Mouse (Mus musculus): Measurements from ENCODE around the gene Bckdha. TPM values are rescaled to one million over a fixed set of nuclear protein-coding genes. Genes with fewer than 3 reads are reported as not detected.

Bckdha gene
- total RNA-seq, 1 experiment from 2014 or later: 255 TPM

DNA sequence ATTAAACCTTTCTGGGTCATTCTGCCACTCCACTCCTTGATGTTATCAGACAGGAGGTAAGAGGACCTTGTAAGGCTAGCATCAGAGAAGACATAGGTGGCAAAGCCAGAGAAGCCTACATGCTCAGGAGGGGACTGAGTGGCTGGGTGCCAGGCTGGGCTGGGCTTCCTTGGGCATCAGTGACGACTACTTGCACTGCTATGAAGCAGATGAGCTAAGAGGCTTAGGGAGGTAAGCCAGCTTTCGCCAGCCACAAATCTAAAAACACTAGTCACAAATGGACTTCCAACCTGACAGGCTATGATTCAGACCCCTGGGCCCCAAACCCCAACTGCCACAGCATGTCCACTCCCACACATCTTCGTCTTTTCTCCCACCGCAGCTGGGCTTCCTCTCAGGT is 14.2 kb downstream of the Bckdha start:
- no peak for DNase-seq

DNA sequence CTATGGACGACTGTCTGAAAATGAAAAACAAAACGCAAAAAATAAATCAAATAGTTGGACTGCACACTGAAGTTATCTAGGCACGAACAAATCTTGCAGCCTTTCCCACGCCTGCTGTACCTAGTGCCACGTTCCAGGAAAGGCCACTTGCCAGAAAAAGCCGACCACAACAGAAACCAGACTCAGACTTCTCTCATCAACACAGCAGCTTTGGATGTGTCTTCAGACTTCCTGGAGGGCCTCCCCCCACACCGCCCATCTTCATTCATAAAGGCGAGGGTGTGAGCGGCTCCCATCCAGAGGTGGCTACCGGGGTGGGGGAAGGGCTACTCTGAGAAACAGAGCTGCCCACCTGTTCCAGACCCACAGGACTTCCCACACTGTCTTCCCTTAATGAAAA is 14.6 kb downstream of the Bckdha start:
- no peak for DNase-seq

DNA sequence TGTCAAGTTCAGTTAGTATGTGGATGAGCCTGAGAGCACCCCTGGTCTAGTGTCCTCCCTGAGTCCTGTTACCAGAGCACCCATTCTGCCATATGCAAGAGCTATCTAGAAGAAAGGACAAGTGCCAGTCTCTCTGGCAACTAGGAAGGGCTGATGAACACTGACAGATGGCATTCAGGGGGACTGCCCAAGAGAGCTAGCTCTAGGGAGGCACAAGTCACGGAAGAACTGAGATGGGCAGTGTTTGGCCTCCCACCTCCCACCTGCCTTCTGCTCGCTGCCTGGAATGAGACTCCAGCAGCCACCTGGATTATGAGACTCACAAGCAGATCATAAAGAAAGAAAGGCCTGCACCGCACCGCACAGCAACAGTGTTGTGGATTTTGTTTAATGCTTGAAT is 19.0 kb downstream of the Bckdha start:
- no peak for DNase-seq

DNA sequence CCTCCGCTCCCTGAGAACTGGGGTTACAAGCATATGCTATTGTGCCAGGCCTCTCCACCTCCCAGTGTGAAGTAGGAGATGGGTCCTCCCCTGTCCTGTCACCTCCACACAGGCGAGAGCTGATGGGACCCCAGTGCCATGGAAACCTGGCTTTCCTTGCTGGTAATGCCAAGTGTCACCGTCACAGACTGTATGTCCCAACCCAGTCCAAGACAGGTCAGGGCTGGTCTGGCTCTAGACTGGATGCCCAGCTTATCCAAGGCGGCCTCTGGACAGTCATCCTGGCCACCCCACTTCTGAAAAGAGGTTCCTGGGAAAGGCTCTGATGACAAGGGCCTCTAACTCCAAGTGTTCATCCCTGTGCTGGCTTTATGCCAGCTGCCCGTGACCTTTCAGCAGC is 21.7 kb downstream of the Bckdha start:
- no peak for DNase-seq

DNA sequence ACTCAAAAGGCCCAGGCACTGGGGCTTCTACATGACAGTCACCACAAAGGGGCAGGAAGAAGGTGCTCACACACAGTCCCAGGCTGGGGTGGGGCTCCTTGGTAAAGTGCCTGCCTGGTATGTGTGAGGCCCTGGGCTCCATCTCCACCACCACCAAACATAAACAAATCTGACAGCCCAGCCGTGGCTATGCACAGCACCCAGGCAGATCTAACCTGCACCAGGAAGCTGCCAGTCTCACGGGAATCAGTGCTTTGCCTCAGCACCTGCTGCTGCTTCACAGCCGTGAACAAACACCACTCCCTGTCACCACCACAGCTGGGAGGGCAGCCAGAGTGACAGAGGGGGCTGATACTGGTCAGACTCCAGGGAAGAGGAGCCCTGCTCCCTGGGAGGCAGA is 22.4 kb downstream of the Bckdha start:
- peak; percentile 29 for DNase-seq

DNA sequence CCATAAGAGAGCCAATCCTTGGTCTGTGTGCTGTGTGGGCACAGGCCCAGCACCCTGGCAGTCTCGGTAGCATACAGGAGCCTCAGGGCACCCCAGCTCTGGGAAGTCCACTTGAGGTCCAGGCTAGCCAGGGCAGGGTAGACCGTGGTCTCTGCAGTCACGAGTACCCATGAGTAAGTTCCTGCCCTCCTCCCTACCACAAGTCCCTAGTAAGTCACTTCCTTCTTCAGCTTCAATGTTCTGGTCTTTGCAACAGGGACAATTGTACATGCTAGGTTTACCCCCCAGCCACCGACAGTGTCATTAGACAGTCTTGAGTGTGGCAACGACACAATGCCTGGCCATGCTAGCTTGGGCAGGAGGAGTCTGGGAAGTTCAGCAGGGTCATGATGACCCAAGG is 26.1 kb downstream of the Bckdha start:
- DNase-seq: no peak

DNA sequence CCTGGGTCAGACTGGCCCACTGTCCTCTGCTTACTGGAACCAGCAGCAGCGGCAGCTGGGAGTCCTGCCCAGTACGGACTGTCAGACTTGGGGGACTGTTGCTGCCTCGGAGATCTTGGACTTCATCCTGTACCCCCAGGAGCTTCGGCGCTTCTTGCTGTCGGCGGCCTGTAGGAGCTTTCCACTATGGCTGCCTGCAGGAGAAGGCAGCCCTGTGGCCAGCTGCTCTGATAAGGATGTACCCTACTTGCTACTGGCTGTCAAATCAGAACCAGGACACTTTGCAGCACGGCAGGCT is 30.5 kb downstream of the Bckdha start:
- no peak for DNase-seq

DNA sequence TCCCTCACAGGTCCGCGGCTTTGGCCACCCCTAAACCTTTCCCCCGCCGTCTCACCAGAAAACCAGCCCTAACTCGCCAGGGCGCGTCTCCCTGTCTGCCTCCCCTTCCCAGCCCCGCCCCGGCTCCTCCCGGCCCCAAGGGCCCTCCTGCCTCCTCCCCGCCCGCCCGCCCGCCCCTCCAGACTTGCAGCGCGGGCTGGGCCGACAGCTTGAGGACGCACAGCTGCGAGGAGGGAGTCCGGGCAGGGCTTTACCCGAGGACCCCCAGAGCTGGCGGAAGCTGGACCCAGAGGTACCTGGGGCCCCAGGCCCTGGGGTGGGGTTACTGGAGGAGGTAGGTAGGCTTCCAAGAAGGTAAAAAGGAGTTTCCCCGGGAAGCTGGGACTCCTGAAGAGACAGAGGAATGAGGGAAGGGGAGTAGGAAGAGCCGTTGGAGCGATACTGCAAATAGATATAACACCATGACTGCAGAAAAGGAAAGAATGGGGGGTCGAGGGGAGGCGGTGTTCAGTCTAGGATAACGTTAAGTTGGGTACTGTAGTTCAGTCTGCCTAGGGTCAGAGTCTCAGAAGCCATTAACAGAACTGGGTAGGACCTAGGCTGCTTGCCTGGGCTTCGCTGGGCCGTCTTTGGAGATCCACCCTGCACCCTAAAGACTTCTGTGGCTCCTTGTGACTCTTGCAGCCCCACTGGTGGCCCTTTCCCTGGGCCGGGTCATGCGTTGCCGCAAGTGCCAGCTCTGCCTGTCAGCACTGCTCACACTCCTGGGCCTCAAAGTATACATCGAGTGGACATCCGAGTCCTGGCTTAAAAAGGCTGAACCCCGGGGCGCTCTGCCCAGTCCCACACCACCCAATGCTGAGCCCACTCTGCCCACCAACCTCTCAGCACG is 31.1 kb downstream of the Bckdha start:
- peak; percentile 87 for DNase-seq

DNA sequence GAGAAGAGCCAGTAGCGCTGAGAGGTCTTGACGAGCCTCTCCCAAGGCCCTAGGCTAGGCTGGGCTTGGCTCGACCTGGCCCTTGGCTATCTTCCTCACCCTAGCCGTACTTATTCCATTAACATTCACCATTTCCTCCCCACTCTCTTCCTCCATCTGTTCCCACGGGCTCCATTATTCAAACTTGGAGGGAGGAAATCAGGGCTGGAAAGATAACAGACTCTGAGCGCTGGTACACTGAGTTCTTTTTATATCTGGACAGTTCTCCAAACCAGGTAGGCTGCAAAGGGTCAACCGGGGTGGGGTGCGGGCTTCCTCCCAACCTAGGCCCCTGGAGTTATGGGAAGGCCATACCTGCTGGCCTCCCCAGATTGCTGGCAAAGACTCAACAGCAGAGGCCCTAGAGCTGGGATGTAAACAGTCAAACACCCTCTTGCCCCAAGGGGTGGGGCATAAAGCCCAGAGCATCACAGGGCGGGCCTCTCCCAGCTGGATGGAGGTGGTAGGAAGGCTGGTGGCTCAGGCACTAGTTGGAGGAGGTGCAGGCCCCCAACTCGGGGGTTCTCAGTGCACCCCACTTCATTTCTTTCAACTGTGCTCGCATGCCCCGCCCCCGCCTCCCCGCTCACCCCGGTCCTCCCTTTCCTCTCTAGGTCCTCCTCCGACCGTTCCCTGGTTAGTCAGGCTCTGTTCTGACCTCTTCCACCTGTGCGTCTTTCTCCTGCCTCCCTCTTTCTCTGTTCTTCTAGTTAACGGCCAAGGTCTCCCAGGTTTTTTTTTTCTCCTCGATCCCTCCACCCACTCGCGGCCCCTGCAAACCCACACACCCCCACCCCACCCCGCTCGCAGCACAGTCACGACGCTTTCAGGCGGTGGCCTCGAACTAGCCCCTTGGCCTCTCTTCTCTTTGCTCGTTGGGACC is 32.0 kb downstream of the Bckdha start, which contains the start of gene B3gnt8:
TSS of gene B3gnt8 (plus strand) at position 146 of the 922 bp plus-strand sequence.
- DNase-seq: peak; percentile 63

DNA sequence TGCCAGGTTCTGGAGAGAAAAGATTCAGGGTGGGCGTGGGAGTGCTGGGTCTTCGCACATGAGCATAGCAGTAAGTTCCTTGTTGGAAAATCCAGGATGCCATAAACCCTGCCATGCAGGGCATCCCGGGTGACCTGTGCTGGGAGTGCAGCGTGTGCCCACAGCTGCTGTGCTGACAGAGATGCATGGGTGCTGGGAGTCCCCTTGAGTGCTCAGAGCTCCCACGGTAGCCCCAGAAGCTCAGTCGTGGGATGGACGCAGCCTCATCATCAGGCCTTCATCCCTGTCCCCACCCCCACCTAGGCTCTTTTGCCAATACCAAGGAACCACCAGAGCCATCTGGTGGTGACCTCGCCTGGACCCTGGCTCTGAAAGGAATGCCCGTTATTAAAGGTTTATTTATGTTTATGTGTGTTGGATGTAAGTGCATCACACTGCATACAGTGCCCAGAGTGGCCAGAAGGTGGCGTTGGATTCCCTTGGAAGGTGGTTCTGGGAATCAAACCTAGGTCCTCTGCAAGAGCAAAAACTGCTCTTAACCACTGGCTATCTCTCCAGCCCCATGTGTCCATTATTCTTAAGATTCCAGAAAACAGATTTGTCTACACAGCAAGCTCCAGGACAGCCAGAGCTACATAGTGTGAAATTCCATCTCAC is 33.1 kb downstream of the Bckdha start:
- DNase-seq: peak; percentile 54

DNA sequence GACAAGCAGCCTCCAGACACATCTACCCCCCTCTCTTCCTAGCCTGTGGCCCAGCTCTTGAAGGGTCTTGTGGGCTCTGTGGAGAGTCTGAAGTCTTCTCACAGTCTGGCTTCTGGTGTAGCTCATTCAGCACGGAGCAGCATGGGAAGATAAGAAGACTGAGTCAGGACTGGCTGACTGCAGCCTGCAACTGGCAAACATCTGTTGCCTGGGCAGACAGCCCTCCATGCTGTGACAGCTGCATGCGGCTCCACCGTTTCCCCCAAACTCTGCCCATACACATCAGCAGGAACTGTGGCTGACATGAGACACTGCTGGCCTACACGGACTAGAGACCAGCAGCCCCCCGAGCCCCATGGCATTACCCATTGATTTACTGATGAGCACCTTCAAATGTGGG is 33.9 kb downstream of the Bckdha start:
- no peak for DNase-seq

DNA sequence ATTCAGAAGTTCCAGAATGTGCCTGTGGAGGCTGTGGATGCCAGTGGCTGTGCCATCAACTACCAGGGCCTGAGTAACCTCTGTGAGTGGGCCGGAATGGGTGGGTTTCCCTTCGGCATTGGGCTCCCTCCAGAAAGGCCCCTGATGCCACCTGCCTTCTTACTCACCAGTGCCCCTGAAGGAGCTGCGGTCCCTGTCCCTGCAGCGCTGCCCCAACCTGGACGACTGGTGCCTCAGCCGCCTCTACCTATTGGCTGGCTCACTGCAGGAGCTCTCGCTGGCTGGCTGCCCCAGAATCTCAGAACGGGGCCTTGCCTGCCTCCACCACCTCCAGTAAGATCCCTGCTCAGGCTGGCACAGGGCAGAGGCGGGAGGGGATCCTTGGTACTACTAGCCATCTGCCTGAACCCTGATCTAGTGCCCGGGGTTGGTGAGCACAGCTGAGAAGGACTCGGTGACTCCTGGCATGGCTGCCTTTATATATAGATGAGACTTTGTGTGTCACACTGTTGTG is 34.9 kb downstream of the Bckdha start:
- no peak for DNase-seq

DNA sequence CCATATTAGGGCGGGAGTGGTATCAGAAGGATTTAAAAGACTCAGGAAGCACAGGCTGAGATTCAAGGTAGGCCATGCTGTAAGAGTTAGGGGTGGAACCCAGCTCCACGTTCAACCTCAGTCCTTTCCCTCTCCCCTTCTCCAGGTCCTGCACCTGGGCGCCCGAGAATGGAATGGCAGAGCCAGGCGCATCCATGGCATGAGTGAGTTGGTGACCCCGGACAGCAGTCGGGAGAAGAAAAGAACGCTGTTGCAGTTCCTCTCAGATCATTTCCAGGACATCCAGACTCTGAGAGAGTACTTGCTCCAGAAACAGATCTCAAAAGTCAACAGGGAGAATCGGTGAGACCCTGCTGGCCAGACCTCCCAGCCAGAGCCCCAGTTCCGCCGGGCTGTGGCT is 38.0 kb downstream of the Bckdha start:
- DNase-seq: no peak

DNA sequence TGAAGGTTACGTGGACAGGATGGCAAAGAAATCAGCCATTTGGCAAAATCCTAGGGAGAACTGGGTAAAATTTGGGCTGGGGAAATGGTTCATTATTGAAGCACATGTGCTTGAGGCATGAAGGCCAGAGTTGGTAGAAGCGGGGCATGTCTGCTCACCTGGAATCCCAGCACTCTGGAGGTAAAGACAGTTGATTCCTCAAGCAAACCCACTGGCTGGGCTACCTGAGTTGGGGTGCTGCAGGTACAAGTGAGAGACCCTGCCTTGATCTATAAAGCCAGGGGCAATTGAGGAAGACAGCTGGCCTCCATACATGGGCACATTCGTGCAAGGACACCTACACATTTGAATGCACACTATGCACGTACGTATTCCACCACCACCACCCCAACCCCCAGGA is 38.7 kb downstream of the Bckdha start:
- no peak for DNase-seq

DNA sequence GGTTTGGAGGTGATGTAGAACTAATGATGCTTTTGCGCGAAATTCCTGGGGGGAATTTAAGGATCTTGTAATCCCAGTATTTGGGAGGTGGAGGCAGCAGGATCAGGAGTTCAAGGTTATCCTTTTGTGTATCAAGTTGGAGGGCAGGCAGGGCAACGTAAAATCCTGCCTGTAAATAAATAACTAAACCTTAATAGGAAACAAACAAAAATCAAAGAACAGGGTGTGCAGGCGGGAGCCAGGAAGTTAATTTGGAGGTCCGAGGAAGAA is 39.1 kb downstream of the Bckdha start:
- no peak for DNase-seq

DNA sequence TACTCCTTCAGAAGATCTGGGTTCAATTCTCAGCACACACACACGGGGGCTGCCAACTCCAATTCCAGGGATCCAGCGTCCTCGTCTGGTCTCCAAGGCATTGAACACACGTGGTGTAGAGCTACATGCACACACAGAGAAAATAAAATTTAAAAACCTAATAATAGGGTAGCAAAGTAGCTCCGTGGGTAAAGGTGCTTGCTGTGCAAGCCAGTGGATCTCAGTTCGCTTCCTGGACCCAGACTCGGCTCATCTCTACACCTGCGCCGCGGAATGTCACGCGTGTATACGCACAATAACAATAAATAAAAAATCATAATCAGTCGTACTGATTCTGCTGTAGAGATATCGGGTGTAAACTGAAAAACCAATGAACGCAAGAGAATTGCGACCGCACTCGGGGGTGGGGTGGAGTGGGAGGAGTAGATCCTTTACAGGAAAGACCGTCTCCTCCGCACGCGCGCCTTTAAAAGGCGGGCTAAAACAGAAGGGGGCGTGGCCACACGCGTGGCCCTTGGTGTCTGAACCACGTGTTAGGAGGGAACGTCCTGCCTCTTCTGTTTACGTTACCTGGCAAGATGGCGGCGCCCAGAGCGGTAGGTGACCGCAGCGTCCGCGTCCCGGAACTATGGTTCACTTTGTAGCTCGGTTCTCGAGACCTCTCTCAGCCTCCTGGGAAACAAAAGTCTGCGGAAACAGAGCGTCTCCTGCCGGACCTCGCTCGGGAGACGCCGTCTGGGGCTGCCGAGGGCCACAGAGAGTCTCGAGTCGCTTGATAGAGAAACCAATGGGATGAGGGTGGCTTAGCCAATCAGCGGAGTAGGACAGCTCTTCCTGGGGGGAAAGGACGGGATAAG is 39.7 kb downstream of the Bckdha start, which contains the start of gene Dmac2:
TSS of gene Dmac2 (plus strand) at position 550 of the 857 bp plus-strand sequence.
- peak; percentile 96 for DNase-seq

DNA sequence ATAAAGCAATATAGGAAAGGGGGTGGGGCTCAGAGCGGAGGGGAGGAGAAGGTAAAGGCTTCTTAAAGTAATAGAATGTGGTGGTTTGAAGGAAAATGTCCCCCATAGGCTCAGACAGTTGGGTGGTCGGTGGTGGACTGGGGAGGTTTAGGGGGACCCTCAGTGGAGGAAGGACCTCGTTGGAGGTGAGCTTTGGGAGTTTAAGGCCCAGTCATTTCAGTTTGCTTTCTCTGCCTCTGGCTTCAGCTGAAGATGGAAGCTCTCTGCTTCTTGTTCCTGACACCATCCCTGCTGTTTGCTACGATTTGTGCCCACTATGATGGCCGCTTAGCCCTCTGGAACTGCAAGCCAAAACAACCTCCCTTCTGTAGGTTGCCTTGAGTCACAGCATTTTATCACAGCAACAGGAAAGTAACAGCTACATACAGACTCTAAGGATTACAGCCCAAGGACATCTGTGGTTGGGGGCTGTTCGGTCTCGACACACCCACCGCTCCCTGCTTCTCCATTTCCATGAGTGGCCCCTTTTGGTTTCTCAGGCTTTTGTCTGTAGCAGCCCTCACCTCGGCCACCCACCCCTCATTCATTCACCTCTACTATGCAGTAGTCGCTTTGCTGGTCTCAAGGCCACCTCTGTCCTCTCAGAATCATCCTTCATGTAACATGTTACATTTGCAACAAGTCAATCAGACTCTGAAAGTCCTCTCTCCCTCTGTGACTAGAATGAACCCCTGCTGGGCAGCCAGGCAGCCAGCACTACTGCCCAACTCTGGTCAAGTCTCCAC is 41.2 kb downstream of the Bckdha start:
- DNase-seq: no peak

DNA sequence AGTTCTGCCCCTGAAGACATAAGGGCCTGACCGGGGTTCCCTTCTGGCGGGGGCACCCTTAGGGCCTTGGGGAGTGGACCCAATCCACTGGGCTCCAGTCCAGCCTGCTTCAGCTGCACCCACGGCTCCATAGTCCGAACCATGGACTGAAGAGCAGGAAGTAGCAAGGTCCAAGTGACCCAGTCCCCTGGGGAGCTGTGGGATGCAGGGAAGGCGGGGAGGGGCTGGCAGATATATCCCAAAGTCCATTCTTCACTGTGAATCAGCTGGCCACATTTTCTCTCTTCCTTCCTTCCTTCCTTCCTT is 43.1 kb downstream of the Bckdha start, which contains the start of gene Erich4:
TSS of gene Erich4 (minus strand) at position 187 of the 306 bp plus-strand sequence.
- DNase-seq: no peak

DNA sequence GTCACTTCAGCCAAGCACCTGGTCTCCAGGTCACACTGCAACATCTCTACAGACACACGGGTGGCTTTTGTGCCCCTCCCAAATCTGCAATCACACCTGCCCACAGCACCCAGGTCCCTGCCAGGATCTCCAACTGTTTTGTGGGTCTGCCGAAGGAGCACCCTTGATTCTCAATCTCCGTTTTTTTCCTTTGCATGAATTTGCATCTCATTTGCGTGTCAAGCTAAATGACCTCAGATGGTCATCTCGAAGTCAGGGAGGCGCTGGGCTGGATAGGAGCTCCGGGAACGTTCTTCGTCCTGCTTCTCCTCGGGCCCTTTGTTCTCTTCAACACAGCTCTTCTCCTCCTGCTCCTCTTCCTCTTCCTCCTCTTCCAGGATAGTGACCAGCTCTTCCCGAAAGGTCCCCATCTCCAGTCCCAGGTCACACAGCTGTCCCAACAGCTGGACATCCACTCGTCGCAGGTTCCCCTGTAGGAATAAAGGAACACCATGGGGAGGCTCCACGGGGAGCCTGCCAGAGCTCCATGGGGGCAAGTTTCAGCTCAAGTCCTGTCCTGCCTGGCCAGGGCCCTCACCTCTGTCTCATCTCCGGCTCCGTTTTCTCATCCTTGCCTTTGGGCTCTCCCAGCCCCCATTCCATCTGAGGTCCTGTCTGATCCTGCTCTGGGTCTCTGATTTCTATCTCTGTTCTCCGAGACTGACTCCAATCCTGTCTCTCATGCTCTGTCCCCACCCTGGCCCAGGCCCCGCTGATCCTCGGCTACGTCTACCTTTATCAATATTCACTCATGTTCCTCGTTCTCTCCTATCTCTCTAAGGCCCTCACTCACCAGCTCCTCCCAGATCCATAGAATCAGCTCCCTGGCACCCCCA is 43.7 kb downstream of the Bckdha start:
- DNase-seq: no peak

DNA sequence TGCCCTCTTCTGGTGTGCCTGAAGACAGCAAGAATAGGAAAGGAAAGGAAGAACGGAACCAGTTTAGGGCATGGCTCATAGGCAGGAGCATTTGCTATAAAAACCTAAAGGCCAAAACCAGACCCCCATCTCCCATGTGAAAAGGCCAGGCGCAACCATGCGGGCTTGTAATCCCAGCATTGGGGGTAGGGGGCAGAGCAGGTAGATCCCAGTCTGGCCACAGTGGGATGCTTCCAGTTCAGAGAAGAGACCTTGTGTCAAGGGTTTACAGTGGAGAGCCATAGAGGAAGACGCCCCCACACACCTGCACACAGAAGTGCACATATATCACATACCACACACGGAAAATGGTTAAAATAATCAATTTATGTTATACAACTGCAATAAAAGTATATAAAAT is 44.7 kb downstream of the Bckdha start:
- DNase-seq: no peak

All from adrenal gland, postnatal 14 days (tissue).